Mouse (Mus musculus): ENCODE data around the gene Plxnd1.

GRCm38 (mm10) chr6:115999227-115999626, 4.4 kb upstream of the Plxnd1 start:
- TF ChIP-seq POLR2A (IDR thresholded peaks at IDR 0.05; ENCODE audit: insufficient read depth, low read depth, low read length) = no peak
- no peak for TF ChIP-seq CTCF (IDR thresholded peaks at IDR 0.05)

All from heart, adult 2 months (tissue).